Mouse (Mus musculus): ENCODE measurements around the gene Sppl2b. TPM values are rescaled to one million over a fixed set of nuclear protein-coding genes. Genes with fewer than 3 reads are reported as not detected.

Gene Sppl2b
- polyA plus RNA-seq, 1 experiment from 2014 or later: 31.9 TPM

GRCm38 (mm10) chr10:80819406-80819805 is 35.7 kb upstream of the Sppl2b start:
- no peak overlapping the region for H3K4me2 ChIP-seq (replicated peaks; ENCODE audit: low read depth, low read length)
- H3K36me3 ChIP-seq (ENCODE audit: control insufficient read depth, insufficient read depth, low read length): no peaks in the 10 kb centered on the region
- H3K4me3 ChIP-seq (ENCODE audit: low read depth, low read length): no peak overlapping the region
- WGBS: 26% methylated on average over 3 of the region's 3 CpGs
- H3K27ac ChIP-seq (ENCODE audit: low read length): no peak overlapping the region
- no peaks in the 10 kb centered on the region for H3K4me1 ChIP-seq (ENCODE audit: control insufficient read depth, insufficient read depth, low read length)
- ATAC-seq (ENCODE audit: insufficient number of reproducible peaks, insufficient read depth, low FRiP score, low read depth): no peak
- no peak overlapping the region for H3K9ac ChIP-seq (replicated peaks; ENCODE audit: low read depth, low read length)
- H3K27me3 ChIP-seq (ENCODE audit: control insufficient read depth, insufficient read depth, low read length): no peaks in the 10 kb centered on the region
- no peaks in the 10 kb centered on the region for H3K9me3 ChIP-seq (ENCODE audit: control insufficient read depth, low read depth, low read length)

- H3K27ac ChIP-seq (ENCODE audit: low read length): no peak overlapping the region
- ATAC-seq (ENCODE audit: insufficient number of reproducible peaks, insufficient read depth, low FRiP score, low read depth): no peak
- no peak overlapping the region for H3K4me3 ChIP-seq (ENCODE audit: low read depth, low read length)
- no peak overlapping the region for H3K9ac ChIP-seq (replicated peaks; ENCODE audit: low read depth, low read length)
- no peaks in the 10 kb centered on the region for H3K9me3 ChIP-seq (ENCODE audit: control insufficient read depth, low read depth, low read length)
- H3K36me3 ChIP-seq (ENCODE audit: control insufficient read depth, insufficient read depth, low read length): no peaks in the 10 kb centered on the region
- no peaks in the 10 kb centered on the region for H3K27me3 ChIP-seq (ENCODE audit: control insufficient read depth, insufficient read depth, low read length)
- H3K4me1 ChIP-seq (ENCODE audit: control insufficient read depth, insufficient read depth, low read length): no peaks in the 10 kb centered on the region
- H3K4me2 ChIP-seq (replicated peaks; ENCODE audit: low read depth, low read length): no peak overlapping the region
- WGBS: 44% methylated on average over 2 of the region's 2 CpGs
Measured at GRCm38 (mm10) chr10:80821991-80822390, 33.1 kb upstream of the Sppl2b start.

GRCm38 (mm10) chr10:80822528-80822927 is 32.5 kb upstream of the Sppl2b start:
- no peaks in the 10 kb centered on the region for H3K9me3 ChIP-seq (ENCODE audit: control insufficient read depth, low read depth, low read length)
- 0 out of 2 replicates have a peak, but pooled peaks cover under 1% of the 10 kb centered on the region for H3K4me1 ChIP-seq (ENCODE audit: control insufficient read depth, insufficient read depth, low read length)
- H3K9ac ChIP-seq (replicated peaks; ENCODE audit: low read depth, low read length): no peak overlapping the region
- H3K27ac ChIP-seq (ENCODE audit: low read length): no peak overlapping the region
- no peaks in the 10 kb centered on the region for H3K27me3 ChIP-seq (ENCODE audit: control insufficient read depth, insufficient read depth, low read length)
- no peak overlapping the region for H3K4me3 ChIP-seq (ENCODE audit: low read depth, low read length)
- 89% methylated on average over 5 of the region's 5 CpGs for whole genome bisulfite sequencing
- no peak overlapping the region for H3K4me2 ChIP-seq (replicated peaks; ENCODE audit: low read depth, low read length)
- ATAC-seq (ENCODE audit: insufficient number of reproducible peaks, insufficient read depth, low FRiP score, low read depth): no peak
- no peaks in the 10 kb centered on the region for H3K36me3 ChIP-seq (ENCODE audit: control insufficient read depth, insufficient read depth, low read length)

GRCm38 (mm10) chr10:80823316-80823715 is 31.8 kb upstream of the Sppl2b start:
- H3K9me3 ChIP-seq (ENCODE audit: control insufficient read depth, low read depth, low read length): no peaks in the 10 kb centered on the region
- H3K4me2 ChIP-seq (replicated peaks; ENCODE audit: low read depth, low read length): no peak overlapping the region
- H3K4me1 ChIP-seq (ENCODE audit: control insufficient read depth, insufficient read depth, low read length): peaks cover 7% of the 10 kb centered on the region; the same call in 1 of the 2 replicates
- no peak overlapping the region for H3K9ac ChIP-seq (replicated peaks; ENCODE audit: low read depth, low read length)
- 92% methylated on average over 1 of the region's 1 CpGs for WGBS
- H3K27ac ChIP-seq (ENCODE audit: low read length): no peak overlapping the region
- H3K4me3 ChIP-seq (ENCODE audit: low read depth, low read length): no peak overlapping the region
- no peaks in the 10 kb centered on the region for H3K27me3 ChIP-seq (ENCODE audit: control insufficient read depth, insufficient read depth, low read length)
- H3K36me3 ChIP-seq (ENCODE audit: control insufficient read depth, insufficient read depth, low read length): peaks cover 3% of the 10 kb centered on the region; the same call in 1 of the 2 replicates
- ATAC-seq (ENCODE audit: insufficient number of reproducible peaks, insufficient read depth, low FRiP score, low read depth): no peak

GRCm38 (mm10) chr10:80823847-80824643 is 31.0 kb upstream of the Sppl2b start:
- 0 out of 2 replicates have a peak overlapping the region, but pooled peaks have one; percentile 33 for H3K27ac ChIP-seq (ENCODE audit: low read length)
- no peak overlapping the region for H3K4me3 ChIP-seq (ENCODE audit: low read depth, low read length)
- H3K9me3 ChIP-seq (ENCODE audit: control insufficient read depth, low read depth, low read length): no peaks in the 10 kb centered on the region
- no peak overlapping the region for H3K9ac ChIP-seq (replicated peaks; ENCODE audit: low read depth, low read length)
- ATAC-seq (ENCODE audit: insufficient number of reproducible peaks, insufficient read depth, low FRiP score, low read depth): no peak
- no peak overlapping the region for H3K4me2 ChIP-seq (replicated peaks; ENCODE audit: low read depth, low read length)
- peaks cover 3% of the 10 kb centered on the region; the same call in 1 of the 2 replicates for H3K36me3 ChIP-seq (ENCODE audit: control insufficient read depth, insufficient read depth, low read length)
- H3K27me3 ChIP-seq (ENCODE audit: control insufficient read depth, insufficient read depth, low read length): no peaks in the 10 kb centered on the region
- H3K4me1 ChIP-seq (ENCODE audit: control insufficient read depth, insufficient read depth, low read length): peaks cover 7% of the 10 kb centered on the region; the same call in 1 of the 2 replicates
- WGBS: 62% methylated on average over 8 of the region's 8 CpGs

GRCm38 (mm10) chr10:80824827-80825226 is 30.2 kb upstream of the Sppl2b start:
- no peaks in the 10 kb centered on the region for H3K9me3 ChIP-seq (ENCODE audit: control insufficient read depth, low read depth, low read length)
- no peak overlapping the region for H3K4me3 ChIP-seq (ENCODE audit: low read depth, low read length)
- H3K4me1 ChIP-seq (ENCODE audit: control insufficient read depth, insufficient read depth, low read length): peaks cover 12% of the 10 kb centered on the region
- H3K27ac ChIP-seq (ENCODE audit: low read length): no peak overlapping the region
- no peak overlapping the region for H3K4me2 ChIP-seq (replicated peaks; ENCODE audit: low read depth, low read length)
- H3K27me3 ChIP-seq (ENCODE audit: control insufficient read depth, insufficient read depth, low read length): no peaks in the 10 kb centered on the region
- ATAC-seq (ENCODE audit: insufficient number of reproducible peaks, insufficient read depth, low FRiP score, low read depth): no peak
- peaks cover 11% of the 10 kb centered on the region for H3K36me3 ChIP-seq (ENCODE audit: control insufficient read depth, insufficient read depth, low read length)
- no peak overlapping the region for H3K9ac ChIP-seq (replicated peaks; ENCODE audit: low read depth, low read length)
- WGBS: 73% methylated on average over 2 of the region's 2 CpGs

- Histone ChIP-seq H3K36me3 (ENCODE audit: control insufficient read depth, insufficient read depth, low read length) (peaks cover 13% of the 10 kb centered on the region), H3K4me1 (ENCODE audit: control insufficient read depth, insufficient read depth, low read length) (peaks cover 20% of the 10 kb centered on the region), H3K27me3 (ENCODE audit: control insufficient read depth, insufficient read depth, low read length) (no peaks in the 10 kb centered on the region), H3K4me3 (ENCODE audit: low read depth, low read length) (peak within 1 kb of the TSS; percentile 71), H3K9ac (replicated peaks; ENCODE audit: low read depth, low read length) (peak within 1 kb of the TSS; percentile 95), H3K4me2 (replicated peaks; ENCODE audit: low read depth, low read length) (peak within 1 kb of the TSS; percentile 97), H3K9me3 (ENCODE audit: control insufficient read depth, low read depth, low read length) (no peaks in the 10 kb centered on the region), H3K27ac (ENCODE audit: low read length) (peak within 1 kb of the TSS; percentile 90)
- WGBS: under 1% methylated on average over 73 of the region's 82 CpGs
- peak; percentile 97 for ATAC-seq (ENCODE audit: insufficient number of reproducible peaks, insufficient read depth, low FRiP score, low read depth)
Measured at GRCm38 (mm10) chr10:80826151-80827062, 28.7 kb upstream of the Sppl2b start, which contains the start of gene Oaz1. TSS of gene Oaz1 (plus strand) at chr10:80826656.

All from stomach, embryonic 14.5 days (tissue).